Mouse (Mus musculus): ENCODE measurements at regions not wholly inside any gene's neighbourhood (a gene's known extent, or its start where the extent isn't known, plus 50 kb on each side); places are given as distances from the start of the nearest gene placed in this dataset.

GRCm38 (mm10) chr6:36644880-36645279 is 165.1 kb downstream of the Ptn start:
- TF ChIP-seq CTCF (IDR thresholded peaks at IDR 0.05; ENCODE audit: low read depth, low read length) (no peak), POLR2A (IDR thresholded peaks at IDR 0.05; ENCODE audit: extremely low read depth, insufficient read depth, low read length) (no peak)
